Mouse (Mus musculus) heart, embryonic 12.5 days (tissue): ENCODE measurements around the gene Clcnkb. TPM values are rescaled to one million over a fixed set of nuclear protein-coding genes. Genes with fewer than 3 reads are reported as not detected.
A peak's percentile ranks its signal among the peaks of the same experiment; 100 is the strongest.

ENCODE experiments used
- ATAC-seq: fragments of 200-750 bp; cut with Nextera tagmentation; 2 replicates; pipeline ENCODE4 v1.8.0; 2017; ENCODE audit warnings: moderate TSS enrichment, moderate library complexity; ENCODE audit not compliant: insufficient number of reproducible peaks, low FRiP score
- H3K27ac ChIP-seq: fragments of 300-500 bp; sonication (generic); 2 replicates; pipeline ENCODE4 v1.5.1; 2016; ENCODE audit warnings: mild to moderate bottlenecking, moderate library complexity; ENCODE audit not compliant: poor library complexity, severe bottlenecking
- H3K27me3 ChIP-seq: fragments of 300-500 bp; sonication (generic); replicated peaks from 2 replicates; pipeline ENCODE4 v1.6.1; 2016; ENCODE audit warnings: mild to moderate bottlenecking, moderate library complexity
- H3K36me3 ChIP-seq: fragments of 300-500 bp; sonication (generic); 2 replicates; pipeline ENCODE4 v1.6.1; 2016; ENCODE audit warnings: mild to moderate bottlenecking, moderate library complexity
- H3K4me1 ChIP-seq: fragments of 300-500 bp; sonication (generic); replicated peaks from 2 replicates; pipeline ENCODE4 v1.6.1; 2016; ENCODE audit warnings: mild to moderate bottlenecking
- H3K4me2 ChIP-seq: fragments of 300-500 bp; sonication (generic); 2 replicates; pipeline ENCODE4 v1.6.1; 2016; ENCODE audit warnings: mild to moderate bottlenecking, moderate library complexity
- H3K4me3 ChIP-seq: fragments of 300-500 bp; sonication (generic); 2 replicates; pipeline ENCODE4 v1.5.1; 2016; ENCODE audit warnings: mild to moderate bottlenecking
- H3K9ac ChIP-seq: fragments of 300-500 bp; sonication (generic); 2 replicates; pipeline ENCODE4 v1.6.1; 2016; ENCODE audit warnings: mild to moderate bottlenecking, moderate library complexity
- H3K9me3 ChIP-seq: fragments of 300-500 bp; sonication (generic); replicated peaks from 2 replicates; pipeline ENCODE4 v1.6.1; 2016; ENCODE audit warnings: mild to moderate bottlenecking, moderate library complexity
- WGBS: fragments of 180-500 bp; shearing (Covaris S2); methylation state at CpG from one replicate; pipeline ENCODE4 v1.1.7; 2016; 5-methylcytosine and 5-hydroxymethylcytosine counted together
- polyA plus RNA-seq: library from polyadenylated mRNA; unstranded; fragments of >200 nt; fragmentation: Nextera tagmentation; extraction: Ambion mirVana; gene quantifications from 2 replicates; pipeline ENCODE4 v1.2.1, GENCODE M21; 2016

The Clcnkb gene
- polyA plus RNA-seq, 1 experiment from 2014 or later, result 0.78 TPM

DNA sequence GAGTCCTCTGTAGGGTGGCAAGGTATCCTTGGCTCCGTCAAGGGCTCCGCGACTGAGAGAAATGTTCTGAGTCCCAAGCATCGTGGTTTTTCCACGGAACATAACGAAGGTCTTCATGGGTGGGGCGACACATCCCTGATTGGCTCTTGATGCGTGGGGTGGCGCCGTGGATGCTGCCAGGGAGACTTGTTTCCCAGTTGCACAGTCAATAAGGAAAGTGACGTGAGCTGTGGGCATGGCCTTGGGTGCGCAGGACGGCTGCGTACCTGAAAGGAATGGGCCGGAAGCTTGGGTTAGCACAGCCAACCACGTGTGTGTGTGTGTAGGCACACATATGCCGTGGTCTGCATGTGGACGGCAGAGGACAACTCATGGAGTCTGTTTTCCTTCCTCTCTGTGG lies 17.4 kb upstream of the Clcnkb start:
- Histone ChIP-seq H3K9ac (no peak overlapping the region), H3K9me3 (no peaks in the 10 kb centered on the region), H3K27me3 (no peaks in the 10 kb centered on the region), H3K4me2 (no peak overlapping the region), H3K36me3 (no peaks in the 10 kb centered on the region), H3K27ac (no peak overlapping the region), H3K4me1 (no peaks in the 10 kb centered on the region), H3K4me3 (no peak overlapping the region)
- WGBS, result 82% methylated on average over 18 of the region's 18 CpGs
- ATAC-seq, result no peak

GRCm38 (mm10) chr4:141432666-141433065 lies 16.9 kb upstream of the Clcnkb start:
- no peaks in the 10 kb centered on the region for H3K4me1 ChIP-seq
- no peaks in the 10 kb centered on the region for H3K27me3 ChIP-seq
- no peaks in the 10 kb centered on the region for H3K9me3 ChIP-seq
- no peak overlapping the region for H3K27ac ChIP-seq
- no peak for ATAC-seq
- H3K9ac ChIP-seq, result no peak overlapping the region
- WGBS, result 59% methylated on average over 14 of the region's 14 CpGs
- H3K4me2 ChIP-seq, result no peak overlapping the region
- no peak overlapping the region for H3K4me3 ChIP-seq
- H3K36me3 ChIP-seq, result no peaks in the 10 kb centered on the region

DNA sequence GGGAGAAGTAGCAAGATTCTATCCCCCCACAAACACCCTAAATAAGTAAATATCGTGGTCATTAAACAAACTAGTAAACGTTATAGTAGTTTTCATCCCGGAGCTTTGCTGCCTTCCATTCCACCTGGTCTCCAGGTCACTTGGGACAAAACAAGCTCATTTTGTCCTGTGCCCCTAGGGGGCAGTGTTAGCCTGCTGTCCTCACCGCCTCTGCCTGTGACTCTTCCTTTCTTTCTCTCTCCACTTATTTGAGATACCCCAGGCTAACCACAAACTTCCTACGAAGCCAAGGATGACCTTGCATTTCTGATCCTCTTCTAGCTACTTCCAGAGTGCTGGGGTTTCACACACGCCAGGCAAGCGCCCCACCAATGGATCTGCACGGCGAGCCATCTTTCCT lies 15.2 kb upstream of the Clcnkb start:
- no peaks in the 10 kb centered on the region for H3K27me3 ChIP-seq
- H3K9ac ChIP-seq, result no peak overlapping the region
- no peaks in the 10 kb centered on the region for H3K36me3 ChIP-seq
- 42% methylated on average over 9 of the region's 9 CpGs for WGBS
- no peak overlapping the region for H3K4me2 ChIP-seq
- no peak overlapping the region for H3K27ac ChIP-seq
- no peak for ATAC-seq
- H3K4me1 ChIP-seq, result peaks cover 13% of the 10 kb centered on the region
- no peak overlapping the region for H3K4me3 ChIP-seq
- H3K9me3 ChIP-seq, result no peaks in the 10 kb centered on the region

DNA sequence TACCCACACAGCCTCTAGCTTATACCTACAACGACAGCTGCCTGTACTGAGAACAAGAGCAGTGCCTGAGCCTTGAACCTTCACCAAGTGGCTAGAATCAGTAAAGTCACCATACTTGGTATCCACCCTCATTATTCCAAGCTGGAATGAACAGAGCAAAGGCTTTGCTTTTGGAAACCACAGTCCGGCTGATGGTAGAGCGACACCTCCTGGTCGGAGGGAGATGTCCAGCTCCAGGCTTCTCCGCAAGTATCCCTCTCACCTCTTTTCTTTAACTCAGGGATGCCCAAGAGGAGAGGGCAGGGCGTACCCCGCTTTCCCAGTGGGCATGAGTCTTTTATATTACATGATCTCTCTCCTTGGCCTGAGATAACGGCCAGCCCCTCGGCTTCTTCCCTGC lies 14.0 kb upstream of the Clcnkb start:
- H3K36me3 ChIP-seq, result no peaks in the 10 kb centered on the region
- WGBS, result 39% methylated on average over 9 of the region's 9 CpGs
- ATAC-seq, result no peak
- H3K4me2 ChIP-seq, result no peak overlapping the region
- no peak overlapping the region for H3K27ac ChIP-seq
- H3K9ac ChIP-seq, result no peak overlapping the region
- H3K4me3 ChIP-seq, result no peak overlapping the region
- H3K27me3 ChIP-seq, result no peaks in the 10 kb centered on the region
- no peaks in the 10 kb centered on the region for H3K9me3 ChIP-seq
- peaks cover 16% of the 10 kb centered on the region for H3K4me1 ChIP-seq

DNA sequence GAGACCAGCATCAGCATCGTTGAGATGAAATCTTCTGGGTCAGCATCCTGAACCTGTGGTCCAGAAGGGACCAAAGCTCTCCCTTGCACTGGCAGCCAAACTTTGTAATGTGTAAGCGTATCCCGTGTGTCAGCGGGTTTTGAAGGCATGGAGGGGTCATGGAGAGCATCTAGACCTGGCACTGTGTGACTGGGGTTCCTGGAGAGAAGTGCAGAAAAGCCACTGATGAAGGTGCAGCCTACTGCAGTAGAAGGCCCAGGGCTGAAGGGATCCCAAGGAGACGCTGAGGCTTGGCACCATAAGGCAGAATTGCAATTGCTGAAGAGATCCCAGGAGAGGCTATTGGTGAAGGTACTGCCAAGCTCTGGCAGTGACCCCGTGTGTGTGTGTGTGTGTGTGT lies 13.6 kb upstream of the Clcnkb start:
- no peak for ATAC-seq
- Histone ChIP-seq H3K27me3 (no peaks in the 10 kb centered on the region), H3K4me3 (no peak overlapping the region), H3K4me1 (peaks cover 21% of the 10 kb centered on the region), H3K27ac (no peak overlapping the region), H3K9ac (no peak overlapping the region), H3K36me3 (no peaks in the 10 kb centered on the region), H3K4me2 (no peak overlapping the region), H3K9me3 (no peaks in the 10 kb centered on the region)
- 78% methylated on average over 6 of the region's 6 CpGs for WGBS

GRCm38 (mm10) chr4:141427921-141428320 lies 12.1 kb upstream of the Clcnkb start:
- ATAC-seq, result no peak
- peaks cover 32% of the 10 kb centered on the region for H3K4me1 ChIP-seq
- H3K4me2 ChIP-seq, result no peak overlapping the region
- peaks cover 2% of the 10 kb centered on the region; the same call in 1 of the 2 replicates for H3K36me3 ChIP-seq
- no peak overlapping the region for H3K27ac ChIP-seq
- no peak overlapping the region for H3K4me3 ChIP-seq
- no peak overlapping the region for H3K9ac ChIP-seq
- WGBS, result 85% methylated on average over 13 of the region's 13 CpGs
- no peaks in the 10 kb centered on the region for H3K27me3 ChIP-seq
- H3K9me3 ChIP-seq, result no peaks in the 10 kb centered on the region

DNA sequence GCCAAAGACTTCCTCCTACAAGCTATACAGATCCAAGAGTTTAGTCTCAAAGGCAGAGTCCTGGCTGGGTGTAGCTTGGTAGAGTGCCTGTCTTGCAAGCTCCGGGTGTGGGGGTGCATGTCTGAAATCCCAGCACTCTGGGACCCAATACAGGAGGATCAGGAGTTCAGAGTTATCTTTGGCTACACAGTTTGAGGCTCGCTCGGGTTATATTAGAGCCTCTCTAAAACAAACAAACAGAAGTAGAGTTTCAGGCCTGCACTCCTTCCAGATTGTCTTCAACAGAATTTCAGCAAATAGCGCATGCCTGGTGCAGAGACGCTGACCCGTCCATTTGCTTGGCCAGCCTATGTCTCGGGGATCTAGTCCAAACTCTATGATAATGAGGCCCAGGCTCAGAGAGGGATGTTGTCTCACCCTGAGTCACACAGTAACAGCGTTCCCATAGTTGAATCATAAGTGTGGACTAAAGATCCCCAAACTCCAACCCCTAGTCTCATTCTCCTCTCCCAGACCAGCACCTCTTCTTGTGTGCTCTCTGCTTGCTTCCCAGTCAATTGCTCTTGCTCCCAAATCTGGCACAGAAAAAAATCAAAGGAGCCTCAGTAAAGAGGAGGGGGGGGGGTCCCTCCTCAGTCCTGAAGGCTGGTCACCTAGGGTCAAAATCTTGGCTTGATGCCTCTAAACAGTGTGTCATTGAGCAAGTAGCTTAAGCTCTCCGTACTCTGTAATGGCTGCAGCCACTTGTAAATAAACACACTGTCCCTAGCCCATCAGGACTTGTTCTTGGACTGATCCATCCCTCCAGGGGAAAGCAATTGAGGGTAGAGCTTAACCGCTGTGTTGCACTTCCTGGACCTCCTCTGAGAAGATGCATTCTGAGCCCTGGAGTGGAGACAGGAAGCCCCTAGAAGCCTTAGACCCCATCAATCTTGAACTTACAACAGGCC lies 11.3 kb upstream of the Clcnkb start:
- Histone ChIP-seq H3K4me1 (peaks cover 32% of the 10 kb centered on the region), H3K9ac (peak overlapping the region; percentile 87), H3K4me3 (peak overlapping the region; percentile 57), H3K4me2 (peak overlapping the region; percentile 89), H3K9me3 (no peaks in the 10 kb centered on the region), H3K27me3 (no peaks in the 10 kb centered on the region), H3K36me3 (peaks cover 2% of the 10 kb centered on the region; the same call in 1 of the 2 replicates), H3K27ac (peak overlapping the region; percentile 99)
- 58% methylated on average over 10 of the region's 10 CpGs for WGBS
- ATAC-seq, result no peak

GRCm38 (mm10) chr4:141425484-141426479 lies 10.0 kb upstream of the Clcnkb start:
- peak overlapping the region; percentile 87 for H3K9ac ChIP-seq
- H3K4me3 ChIP-seq, result peak overlapping the region; percentile 57
- no peaks in the 10 kb centered on the region for H3K27me3 ChIP-seq
- no peaks in the 10 kb centered on the region for H3K9me3 ChIP-seq
- peaks cover 39% of the 10 kb centered on the region for H3K4me1 ChIP-seq
- H3K27ac ChIP-seq, result peak overlapping the region; percentile 99
- peak; percentile 72 for ATAC-seq
- WGBS, result 3% methylated on average over 36 of the region's 36 CpGs
- H3K36me3 ChIP-seq, result peaks cover 2% of the 10 kb centered on the region; the same call in 1 of the 2 replicates
- peak overlapping the region; percentile 89 for H3K4me2 ChIP-seq

GRCm38 (mm10) chr4:141423691-141424431 lies 8.0 kb upstream of the Clcnkb start:
- Histone ChIP-seq H3K36me3 (peaks cover 2% of the 10 kb centered on the region; the same call in 1 of the 2 replicates), H3K4me3 (peak overlapping the region; percentile 57), H3K9me3 (no peaks in the 10 kb centered on the region), H3K27ac (peak overlapping the region; percentile 99), H3K4me1 (peaks cover 55% of the 10 kb centered on the region), H3K27me3 (no peaks in the 10 kb centered on the region), H3K4me2 (peak overlapping the region; percentile 89), H3K9ac (peak overlapping the region; percentile 87)
- no peak for ATAC-seq
- WGBS, result 63% methylated on average over 13 of the region's 13 CpGs

DNA sequence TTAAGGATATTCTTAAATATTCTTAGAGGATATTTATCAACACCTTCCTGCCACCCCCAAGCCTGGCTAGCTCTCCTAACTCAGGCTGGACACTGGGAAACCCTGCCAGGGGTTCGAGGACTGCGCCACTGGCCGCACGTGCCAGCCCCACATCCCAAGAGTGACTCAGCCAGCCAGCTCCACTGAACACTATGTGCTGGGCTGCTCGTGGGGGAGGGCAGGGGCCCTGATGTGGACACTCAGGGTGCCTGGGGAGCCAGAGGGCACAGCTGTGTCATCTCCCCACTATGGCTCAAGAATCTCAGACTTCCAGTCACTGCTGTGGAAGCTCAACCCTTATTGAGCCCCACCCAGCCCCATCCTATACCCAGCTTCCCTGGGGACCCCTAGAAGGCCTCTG lies 7.5 kb upstream of the Clcnkb start:
- H3K27ac ChIP-seq, result peak overlapping the region; percentile 99
- peak overlapping the region; percentile 89 for H3K4me2 ChIP-seq
- peak overlapping the region; percentile 57 for H3K4me3 ChIP-seq
- H3K36me3 ChIP-seq, result peaks cover 2% of the 10 kb centered on the region; the same call in 1 of the 2 replicates
- peak overlapping the region; percentile 87 for H3K9ac ChIP-seq
- no peaks in the 10 kb centered on the region for H3K9me3 ChIP-seq
- peaks cover 55% of the 10 kb centered on the region for H3K4me1 ChIP-seq
- H3K27me3 ChIP-seq, result no peaks in the 10 kb centered on the region
- WGBS, result 52% methylated on average over 5 of the region's 5 CpGs
- no peak for ATAC-seq
